Mouse (Mus musculus): ENCODE measurements around the gene Sppl3.

DNA sequence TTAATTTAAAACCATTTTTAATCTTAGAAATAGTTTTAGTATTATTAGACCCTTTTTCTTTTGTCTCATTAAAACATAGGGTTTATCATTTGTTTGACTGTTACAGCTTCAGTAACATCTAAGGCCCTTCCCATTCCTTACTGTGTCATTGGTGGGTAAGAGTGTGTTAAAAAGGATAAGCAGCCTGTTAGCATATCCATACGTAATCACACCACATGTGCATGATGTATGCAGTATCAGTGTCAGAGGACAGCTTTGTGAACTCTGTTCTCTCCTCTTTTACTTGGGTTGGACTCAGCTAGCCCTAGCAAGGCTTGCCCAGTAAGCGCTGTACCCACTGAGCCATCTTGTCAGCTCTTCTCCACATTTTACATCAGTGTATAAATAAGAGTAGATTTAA lies 26.2 kb downstream of the Sppl3 start:
- TF ChIP-seq CTCF (IDR thresholded peaks at IDR 0.05; ENCODE audit: extremely low read depth, insufficient read depth, low read length): no peak
- TF ChIP-seq POLR2A (IDR thresholded peaks at IDR 0.05; ENCODE audit: extremely low read depth, insufficient read depth, low read length): no peak
